Mouse (Mus musculus) cerebellum, postnatal 25 days (tissue): ENCODE data around the gene Amer2.

Source experiments
- DNase-seq, 2 experiments: peaks; one replicate each; pipeline ENCODE4 v3.0.0; 2021; ENCODE audit warnings: mixed read lengths in 2 of 2

Gene Amer2

DNA sequence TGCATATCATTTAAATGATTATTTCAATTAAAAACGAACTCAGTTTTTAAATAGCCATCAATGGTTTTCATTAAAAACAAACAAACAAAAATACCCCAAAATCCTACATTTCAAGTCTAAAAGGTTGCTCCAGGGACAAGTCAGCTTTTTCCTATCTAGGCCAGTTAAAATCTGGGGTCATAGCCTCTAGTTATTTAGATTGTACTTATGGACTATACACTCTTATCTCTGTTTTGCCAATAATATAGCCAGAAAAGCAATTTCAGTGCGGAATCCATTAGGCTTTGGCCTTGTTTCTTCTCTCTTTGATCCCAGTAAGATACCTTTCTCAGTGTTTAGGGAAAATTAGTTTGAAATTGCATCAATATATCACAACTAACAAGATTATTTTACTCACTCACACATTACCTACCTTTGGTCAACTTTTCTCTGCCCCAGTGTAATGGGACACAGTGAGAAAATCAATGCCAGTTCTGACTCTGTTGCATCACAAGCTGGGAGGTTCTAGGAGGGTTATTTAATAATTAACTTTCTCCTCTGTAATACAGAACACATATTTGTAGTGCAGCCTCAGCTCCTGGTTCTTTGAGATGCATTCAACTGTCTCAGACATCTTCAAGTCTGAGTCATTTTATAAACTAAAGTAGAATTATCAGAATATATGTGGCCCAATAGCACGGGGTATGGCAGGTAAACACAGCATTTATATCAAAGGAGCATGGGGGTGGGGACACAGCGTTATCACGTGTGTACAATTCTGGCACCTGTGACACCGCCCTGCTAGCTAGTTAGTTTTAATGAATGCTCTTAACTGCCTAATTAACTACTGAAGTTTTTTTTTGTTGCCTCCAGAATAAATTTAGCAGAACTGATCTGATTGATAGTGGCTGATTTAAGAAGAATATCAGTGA is 13.8 kb downstream of the Amer2 start:
- no peak for DNase-seq

DNA sequence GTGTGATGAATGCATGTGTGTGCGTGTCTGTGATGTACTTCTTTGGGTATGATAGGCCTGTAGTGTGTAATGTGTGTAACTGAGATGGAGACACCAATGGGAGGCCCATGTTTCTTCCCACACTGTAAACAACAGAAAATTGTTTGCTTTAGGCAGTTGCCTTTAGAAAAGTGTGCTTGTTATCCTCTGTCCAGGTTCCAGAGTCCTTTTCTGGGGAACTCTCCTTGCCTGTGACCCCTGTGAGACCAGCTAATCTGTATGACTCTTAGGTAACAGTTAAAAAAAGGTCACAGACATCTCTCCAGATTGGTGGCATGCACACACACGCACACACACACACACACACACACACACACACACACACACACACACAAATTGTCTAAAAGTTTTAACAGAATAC is 15.3 kb downstream of the Amer2 start:
- DNase-seq = no peak

DNA sequence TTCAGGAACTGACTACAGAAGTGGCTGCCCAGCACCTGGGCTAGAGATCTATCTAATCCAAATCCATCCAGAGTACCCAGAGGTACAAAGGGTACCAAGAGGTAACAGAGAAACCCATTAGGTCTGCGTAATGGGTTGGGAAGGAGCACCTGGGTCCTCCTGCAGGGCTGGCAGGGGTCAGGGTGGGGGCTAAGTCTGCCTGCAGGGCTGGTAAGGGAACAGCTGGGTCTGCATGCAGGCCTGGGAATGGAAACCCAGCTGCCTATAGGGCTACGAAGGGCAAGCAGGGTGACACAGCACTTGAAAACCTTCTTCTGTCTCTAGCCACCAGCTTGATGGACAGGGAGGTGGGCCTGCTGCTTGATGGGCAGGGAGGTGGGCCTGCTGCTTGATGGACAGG is 19.1 kb downstream of the Amer2 start:
- DNase-seq = no peak

DNA sequence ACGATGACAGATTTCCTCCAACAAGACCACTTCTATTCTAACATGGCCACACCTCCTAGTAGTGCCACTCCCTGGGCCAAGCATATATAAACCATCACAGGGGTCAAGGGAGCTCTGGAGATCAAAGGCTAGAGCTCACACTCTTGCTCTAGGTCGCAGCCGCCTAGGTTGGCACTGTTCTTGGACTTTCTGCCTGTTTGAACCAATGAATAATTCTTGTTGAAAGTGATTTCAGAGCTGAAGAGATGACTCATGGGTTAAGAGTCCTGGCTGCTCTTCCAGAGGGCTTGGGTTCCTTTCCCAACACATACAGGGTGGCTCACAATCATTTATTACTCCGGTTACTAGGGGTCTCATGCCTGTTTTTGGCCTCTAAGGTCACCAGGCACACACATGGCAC is 24.3 kb downstream of the Amer2 start:
- DNase-seq = no peak

DNA sequence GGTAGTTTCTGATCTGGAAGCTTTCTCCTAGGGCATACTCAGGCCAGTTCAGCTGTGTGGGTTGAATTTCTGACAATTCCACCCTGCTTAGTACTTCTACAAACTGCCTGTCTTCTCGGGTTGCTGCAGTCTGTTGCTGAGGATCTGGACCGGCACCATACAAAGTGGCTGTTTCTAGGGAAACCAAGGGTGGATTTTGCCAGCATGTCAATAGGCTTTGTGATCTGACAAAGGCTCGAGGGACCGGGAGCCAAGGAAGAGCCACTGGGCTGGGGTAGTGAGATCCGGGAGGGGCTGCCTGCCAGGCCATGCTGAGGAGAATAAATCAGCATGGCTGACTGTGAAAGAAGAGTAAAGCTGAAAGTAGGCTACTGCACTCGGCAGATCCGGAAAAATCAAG is 25.8 kb downstream of the Amer2 start:
- DNase-seq = peak in 1 of 2 experiments; percentile 48

DNA sequence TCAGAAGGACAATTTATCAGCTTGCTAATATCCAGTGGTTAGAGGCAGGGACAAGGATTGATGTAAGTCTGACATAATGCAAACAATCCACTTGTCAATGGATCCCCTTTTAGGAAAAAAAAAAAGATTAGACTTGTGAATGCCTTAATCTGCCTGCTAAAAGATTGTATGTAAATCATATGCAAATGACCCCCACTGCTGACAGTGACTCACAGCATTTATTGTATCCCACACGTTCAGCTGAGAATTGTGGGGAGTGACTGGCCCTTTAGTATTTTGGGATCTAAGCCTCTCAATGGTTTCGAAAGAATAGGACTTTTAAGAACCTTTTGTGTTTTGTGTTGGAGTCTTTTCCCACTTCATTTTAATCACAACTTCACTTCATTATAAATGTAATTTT is 30.2 kb downstream of the Amer2 start:
- no peak for DNase-seq

DNA sequence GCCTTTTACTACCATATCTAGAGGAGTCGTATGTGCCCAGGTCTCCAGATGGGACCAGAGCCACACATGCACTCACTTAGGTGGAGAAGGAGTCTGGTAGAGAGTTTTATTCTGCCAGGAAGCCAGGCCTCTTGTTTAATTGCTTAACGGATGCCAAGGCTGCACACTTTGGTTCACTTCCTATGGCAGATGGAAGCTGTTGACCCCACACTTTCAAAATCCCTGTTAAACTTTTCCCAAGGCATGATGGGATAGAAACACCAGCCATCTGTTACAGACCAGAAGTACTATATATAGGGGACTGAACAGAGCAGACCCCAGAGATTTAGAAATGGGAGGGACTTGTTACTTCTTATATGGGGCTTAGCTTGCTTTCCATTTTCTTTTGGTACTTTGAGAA is 32.8 kb downstream of the Amer2 start:
- no peak for DNase-seq

DNA sequence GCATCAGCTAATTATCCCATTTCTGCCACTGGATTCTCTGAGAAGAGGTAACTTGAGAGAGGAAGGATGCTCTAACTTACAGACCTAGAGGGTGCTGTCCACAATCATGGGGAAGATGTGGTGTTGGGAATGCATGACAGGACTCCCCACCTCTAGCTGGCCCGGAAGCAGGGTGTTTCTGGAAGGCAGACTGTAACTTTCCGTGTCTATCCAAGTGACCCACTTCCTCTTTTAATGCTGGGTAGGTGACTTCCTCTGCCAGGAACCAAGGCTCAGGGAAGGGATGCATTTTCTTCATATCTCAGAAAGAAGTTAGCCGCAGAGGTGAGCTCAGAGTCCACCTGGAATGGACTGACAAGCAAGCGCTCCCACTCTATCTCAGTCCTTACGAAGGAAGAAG is 33.5 kb downstream of the Amer2 start:
- DNase-seq = no peak

DNA sequence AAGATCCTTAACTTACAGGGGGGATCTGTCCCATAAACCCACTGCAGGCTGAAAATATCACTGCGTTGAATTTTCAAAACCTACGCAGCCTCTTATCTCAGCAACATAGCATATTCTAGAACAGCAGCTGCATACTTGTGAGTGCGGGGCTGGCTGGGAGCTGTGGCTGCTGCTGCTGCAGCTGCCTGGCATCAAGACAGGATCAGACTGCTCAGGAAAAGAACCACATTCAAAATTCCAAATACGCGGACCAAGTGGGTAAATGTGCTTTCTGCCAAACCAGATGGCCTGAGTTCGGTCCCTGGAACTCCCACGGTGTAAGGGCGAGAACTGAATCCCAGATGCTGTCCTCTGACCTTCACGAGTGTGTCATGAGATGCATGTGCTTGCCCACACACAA is 34.3 kb downstream of the Amer2 start:
- no peak for DNase-seq

DNA sequence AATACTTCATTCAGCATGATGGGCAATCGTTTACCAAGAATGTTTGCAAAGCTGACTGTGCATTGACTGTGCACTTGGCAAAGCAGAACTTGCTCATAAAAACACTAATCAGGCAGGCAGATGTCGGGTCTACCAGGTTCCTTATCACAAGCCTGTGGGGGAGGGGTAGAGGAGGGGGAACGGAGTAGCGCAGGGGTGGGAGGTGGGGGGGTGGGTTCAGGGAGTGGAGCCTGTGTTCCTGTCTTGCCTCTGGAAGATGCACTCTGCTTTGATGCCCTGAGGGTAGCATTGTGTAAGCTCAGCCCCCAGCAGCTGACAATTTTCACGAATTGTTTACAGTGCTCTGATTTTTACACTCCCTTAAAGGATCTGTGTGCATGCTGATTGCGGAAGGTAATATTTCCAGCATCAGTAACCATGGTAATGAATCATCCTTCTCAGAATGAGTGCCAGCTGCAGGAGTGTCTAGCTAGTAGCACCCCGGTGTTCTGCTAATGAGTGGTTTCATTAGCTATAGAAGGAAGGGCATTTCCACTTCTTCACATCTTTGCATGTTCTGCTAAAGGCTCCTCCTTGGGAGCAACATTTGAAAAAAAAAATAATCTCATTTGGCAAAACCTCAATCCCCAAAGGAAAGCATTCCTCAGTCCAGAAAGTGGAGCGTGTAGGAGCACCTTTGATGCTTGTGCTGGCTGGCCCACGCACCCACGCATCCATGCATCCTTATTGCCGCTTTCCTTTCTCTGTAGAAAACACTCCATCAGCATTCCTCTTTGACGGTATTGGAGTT is 36.8 kb downstream of the Amer2 start:
- DNase-seq = peak; percentile 38 to 43

DNA sequence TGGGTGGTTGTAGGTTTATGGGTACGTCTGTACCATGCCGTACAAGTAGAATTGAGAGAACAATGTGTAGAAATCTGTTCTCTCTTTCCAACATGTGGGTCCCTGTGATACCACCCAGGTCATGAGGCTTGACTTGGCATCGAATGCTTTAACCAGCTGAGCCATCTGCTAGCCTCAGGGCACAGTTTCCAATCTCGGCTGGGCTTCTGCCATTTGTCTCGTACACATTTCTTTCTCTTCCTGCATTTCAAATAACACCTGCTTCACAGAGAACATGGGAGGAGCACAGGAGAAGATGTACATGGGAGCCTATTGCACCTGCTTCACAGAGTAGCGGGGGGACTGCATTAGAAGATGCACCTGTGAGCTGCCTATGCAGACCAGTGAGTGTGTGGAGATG is 38.2 kb downstream of the Amer2 start:
- DNase-seq = peak; percentile 72 to 77

DNA sequence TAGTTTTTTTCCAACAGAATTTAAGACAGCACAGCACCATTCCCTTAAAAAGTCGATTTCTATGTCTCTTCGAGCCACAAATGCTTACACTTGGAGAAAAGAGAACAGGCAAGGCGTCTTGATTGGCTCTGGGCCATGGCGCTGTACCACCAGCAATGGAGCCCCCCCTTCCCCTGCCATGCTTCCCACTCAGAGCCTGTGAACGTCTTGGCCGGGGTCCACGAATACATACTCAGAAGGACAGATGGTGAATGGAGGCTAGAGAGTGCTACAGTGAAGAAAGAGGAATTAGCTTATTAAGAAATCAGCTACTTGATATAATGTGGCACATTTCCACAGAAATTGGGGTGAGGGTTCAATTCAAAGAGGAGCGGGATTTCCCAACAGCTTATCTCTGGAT is 41.6 kb downstream of the Amer2 start:
- peak; percentile 75 to 85 for DNase-seq

DNA sequence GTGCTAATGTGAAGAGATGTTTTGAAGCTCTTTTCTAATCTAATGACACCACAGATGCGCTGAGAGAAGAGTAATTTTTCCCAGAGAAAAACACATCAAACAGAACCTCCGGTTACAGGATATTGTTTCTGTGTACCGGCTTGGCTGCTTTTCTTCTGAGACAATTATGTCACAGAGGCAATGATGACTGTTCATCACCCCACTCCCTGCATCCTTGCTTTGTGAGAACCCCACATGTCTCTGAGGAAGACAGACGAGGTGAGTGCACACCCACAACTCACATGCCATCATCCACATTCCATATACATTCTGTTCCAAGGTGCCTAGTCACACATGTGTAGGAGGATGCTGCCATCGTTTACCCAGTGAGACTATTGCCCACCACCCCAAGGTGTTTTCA is 44.9 kb downstream of the Amer2 start:
- DNase-seq = no peak

DNA sequence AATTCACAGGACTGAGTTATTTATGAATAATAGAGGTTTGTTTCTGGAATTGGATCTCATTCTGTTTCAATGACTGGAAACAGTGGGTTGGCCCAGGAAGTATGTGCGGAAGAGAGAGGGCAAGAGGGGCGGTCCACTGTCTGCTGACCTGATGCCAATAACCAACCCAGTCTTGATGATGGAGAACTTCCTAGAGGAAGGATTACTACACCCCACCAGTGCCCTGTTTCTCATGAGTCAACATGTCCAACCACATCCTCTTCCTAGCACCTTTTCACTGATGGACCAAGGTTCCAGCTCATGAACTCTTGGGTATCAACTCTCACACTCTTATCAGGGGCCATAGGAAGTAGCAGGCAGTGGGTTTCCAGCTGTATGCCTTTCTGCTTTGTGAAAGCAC is 49.9 kb downstream of the Amer2 start:
- no peak for DNase-seq

DNA sequence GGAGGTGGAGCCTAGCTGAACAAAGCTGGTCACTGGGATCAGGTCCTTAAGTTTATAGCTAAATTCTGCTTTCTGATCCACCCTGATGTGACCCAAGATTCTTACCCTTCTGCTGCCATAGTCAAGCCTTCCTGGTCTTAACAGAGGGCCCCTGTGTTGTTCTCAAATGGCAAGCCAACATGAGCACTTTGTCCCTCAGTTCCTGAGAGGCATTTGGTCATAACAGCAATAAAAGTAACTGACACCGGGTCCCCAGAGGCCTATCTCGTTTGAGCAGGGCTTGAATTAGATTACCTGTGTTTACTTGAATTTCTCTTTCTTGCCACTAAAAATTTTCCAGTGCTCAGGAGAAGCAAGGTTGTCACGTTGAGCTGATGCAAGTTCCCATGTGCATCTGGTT is 51.1 kb downstream of the Amer2 start:
- DNase-seq = no peak

DNA sequence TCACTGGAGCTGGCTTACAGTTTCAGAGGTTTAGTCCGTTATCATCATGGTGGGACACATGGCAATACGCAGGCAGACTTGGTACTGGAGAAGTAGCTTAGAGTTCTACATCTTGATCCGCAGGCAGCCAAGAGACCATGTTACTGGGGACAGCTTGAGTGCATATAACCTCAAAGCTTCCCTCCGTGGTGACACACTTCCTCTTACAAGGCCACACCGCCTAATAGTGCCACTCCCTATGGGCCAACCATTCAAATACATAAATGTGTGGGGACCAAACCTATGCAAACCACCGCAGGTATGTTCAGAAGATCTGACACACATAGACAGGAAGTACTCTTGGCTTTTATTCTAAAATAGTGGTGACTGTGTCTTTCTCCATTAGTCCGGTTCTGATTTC is 52.5 kb downstream of the Amer2 start:
- no peak for DNase-seq

DNA sequence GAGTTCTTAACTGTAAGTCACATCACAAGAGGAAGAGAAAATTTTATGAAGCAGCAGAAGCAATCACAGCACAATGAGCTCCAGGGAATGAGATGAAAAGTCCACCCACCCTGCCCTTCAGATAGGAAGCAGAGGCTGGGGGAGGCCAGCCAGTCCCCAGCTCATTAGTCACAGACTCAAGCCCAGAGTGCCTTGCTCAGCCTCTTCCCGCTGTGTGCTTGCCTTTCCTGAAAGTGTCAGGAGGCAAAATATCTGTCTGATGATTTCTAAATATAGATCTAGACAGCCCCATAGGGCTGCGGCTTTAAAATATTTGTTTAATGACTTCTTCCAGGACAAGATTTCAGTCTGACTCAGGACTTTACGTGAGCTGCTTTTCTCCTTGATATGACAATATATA is 54.8 kb downstream of the Amer2 start:
- no peak for DNase-seq

DNA sequence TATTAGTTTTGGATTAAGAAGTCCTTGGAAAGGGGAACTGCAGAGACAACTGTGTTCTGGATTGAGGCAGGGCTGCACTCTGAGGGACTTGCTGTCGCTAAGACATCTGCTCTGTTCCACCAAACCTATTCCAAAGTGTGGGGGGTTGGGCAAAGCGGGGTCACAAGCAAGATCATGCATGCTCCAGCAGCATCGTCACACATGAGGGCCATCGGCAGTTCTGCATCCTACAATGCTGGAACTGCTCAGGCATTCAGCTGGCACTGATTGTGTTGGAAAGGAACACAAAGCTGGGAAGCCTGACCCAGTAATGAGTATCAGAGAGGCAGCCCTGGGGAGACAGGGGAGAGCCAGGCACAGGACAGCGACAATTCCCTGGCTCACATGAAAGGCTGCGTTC is 56.5 kb downstream of the Amer2 start:
- DNase-seq = peak; percentile 63 to 68

DNA sequence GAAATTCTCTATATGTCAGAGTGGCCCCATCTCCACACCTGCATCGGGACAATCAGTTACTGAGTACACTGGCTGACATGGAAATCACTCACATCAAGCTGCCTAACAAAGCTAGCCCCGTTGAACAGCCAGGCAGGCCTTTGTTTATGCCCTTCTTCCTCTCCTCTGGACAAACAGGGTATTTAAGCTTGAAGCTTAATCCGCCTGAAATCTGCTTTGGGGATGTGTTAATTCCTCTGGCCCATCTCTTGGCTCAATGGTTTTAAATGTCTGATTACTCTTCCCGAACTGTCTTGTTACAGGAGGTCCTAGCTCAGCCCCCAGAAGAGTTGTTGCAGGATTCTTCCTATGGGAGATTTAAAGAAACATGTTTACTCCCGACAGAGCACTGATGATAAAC is 58.5 kb downstream of the Amer2 start:
- DNase-seq = no peak

DNA sequence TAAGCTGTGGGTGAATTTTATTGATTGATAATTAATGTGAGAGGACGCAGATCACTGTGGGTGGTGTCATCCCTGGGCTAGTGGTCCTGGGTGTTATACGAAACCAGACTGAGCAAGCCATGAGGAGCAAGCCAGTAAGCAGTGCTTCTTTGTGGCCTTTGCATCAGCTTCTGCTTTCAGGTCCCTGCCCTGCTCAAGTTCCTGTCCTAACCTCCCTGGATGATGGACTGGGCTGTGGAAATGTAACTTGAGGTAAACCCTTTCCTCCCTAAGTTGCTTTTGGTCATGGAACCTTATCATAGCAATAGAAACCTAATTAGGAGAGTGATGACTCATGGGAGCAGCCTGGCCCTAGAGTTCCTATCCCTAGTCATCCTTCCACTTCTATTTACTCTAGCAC is 59.1 kb downstream of the Amer2 start:
- DNase-seq = no peak

DNA sequence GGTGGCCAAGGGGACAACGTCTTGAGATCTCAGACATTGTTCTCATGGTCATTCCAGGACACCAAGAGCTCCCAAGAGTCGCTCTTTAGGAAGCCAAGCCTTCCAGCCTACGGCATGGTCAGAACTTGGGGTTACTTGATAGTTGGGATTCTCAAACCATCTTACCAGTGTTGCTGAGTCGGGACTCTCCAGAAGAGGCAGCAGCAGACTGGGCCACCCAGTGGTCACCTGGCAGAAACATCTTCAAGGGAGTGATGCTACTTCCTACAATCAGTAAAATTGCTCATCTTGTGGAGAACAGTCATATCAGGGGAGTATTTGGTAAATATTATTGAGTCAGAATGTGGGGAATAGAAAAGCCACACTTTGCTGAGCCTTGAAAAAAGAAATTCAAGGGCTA is 62.5 kb downstream of the Amer2 start:
- DNase-seq = peak; percentile 61 to 78

DNA sequence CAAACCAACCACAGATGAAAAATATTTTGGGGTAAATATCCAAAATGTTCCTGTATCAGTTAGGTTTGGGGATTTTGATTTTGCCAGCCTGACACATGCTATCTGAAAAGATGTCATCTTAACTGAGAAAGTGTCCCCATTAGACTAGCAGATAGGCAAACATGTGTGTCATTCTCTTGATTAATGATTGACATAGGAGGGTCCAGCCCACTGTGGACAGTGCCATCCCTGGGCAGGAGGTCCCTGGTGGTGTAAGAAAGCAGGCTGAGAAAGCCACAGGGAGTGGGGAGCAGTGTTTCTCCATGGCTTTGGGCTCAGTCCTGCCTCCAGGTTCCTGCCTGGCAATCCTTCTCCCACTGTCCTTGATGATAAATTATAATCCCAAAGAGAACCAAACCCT is 63.3 kb downstream of the Amer2 start:
- DNase-seq = no peak
